Mouse (Mus musculus): ENCODE results near the gene Chrna9. TPM values are rescaled to one million over a fixed set of nuclear protein-coding genes. Genes with fewer than 3 reads are reported as not detected.

The Chrna9 gene
- total and polyA plus RNA-seq, 3 experiments: 0.16 TPM; not detected in 2

DNA sequence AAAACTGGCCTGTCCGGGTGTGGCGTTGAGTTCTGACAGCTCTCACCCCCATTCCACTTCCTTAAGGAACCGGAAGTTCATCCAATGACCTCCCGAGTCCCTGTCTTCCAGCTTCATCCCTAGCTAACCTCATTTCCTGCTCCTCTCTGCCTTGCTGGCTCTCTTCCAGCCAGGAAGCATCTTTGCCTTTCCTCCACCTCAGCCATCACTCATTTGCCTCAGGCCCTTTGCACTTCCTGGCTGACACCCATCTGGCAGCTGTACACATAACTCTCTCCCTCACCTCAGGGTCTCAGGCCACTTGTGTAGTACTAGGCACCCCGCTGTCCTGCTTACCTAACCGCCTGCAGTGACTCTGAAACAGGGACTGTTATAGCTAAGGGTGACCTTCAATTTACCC lies 59.9 kb downstream of the Chrna9 start:
- Histone ChIP-seq H3K9me3 (replicated peaks) (no peaks in the 10 kb centered on the region), H3K4me1 (ENCODE audit: insufficient read depth, low read depth, low read length) (no peaks in the 10 kb centered on the region), H3K4me3 (ENCODE audit: low read depth, low read length) (no peak overlapping the region), H3K36me3 (replicated peaks) (no peaks in the 10 kb centered on the region), H3K27me3 (ENCODE audit: insufficient read depth, low read length) (no peaks in the 10 kb centered on the region)
- TF ChIP-seq GATA1 (IDR thresholded peaks at IDR 0.05; ENCODE audit: borderline replicate concordance, low read length) (no peak), TAL1 (conservative IDR thresholded peaks at IDR 0.05; ENCODE audit: low read depth, low read length) (no peak), GATA2 (IDR thresholded peaks at IDR 0.05; ENCODE audit: borderline replicate concordance, low read depth, low read length) (no peak), CTCF (IDR thresholded peaks at IDR 0.05; ENCODE audit: low read depth, low read length) (no peak), POLR2AphosphoS5 (IDR thresholded peaks at IDR 0.05; ENCODE audit: insufficient replicate concordance, low read depth, low read length) (no peak)
- ATAC-seq (ENCODE audit: extremely low read depth, insufficient number of reproducible peaks, low FRiP score, poor library complexity, severe bottlenecking) (no peak), DNase-seq (ENCODE audit: low spot score) (no peak)

DNA sequence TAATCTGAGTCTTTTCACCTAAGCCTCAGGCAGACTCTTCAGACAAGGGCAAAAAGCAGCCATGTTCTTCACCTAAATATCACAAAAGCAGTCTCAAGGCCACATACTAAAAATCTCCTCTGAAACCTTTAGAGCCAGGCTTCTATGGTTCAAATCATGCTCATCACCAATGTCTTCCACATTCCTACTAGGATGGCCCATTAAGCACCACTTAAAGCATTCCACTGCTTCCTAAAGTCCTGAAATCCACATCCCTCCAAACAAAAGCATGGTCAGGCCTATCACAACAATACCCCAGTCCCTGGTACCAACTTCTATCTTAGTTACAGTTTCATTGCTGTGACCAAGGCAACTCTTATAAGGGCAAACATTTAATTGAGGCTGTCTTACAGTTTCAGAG lies 63.1 kb downstream of the Chrna9 start:
- ATAC-seq (ENCODE audit: extremely low read depth, insufficient number of reproducible peaks, low FRiP score, poor library complexity, severe bottlenecking) (no peak), DNase-seq (ENCODE audit: low spot score) (no peak)
- Histone ChIP-seq H3K4me1 (ENCODE audit: insufficient read depth, low read depth, low read length) (no peaks in the 10 kb centered on the region), H3K4me3 (ENCODE audit: low read depth, low read length) (no peak overlapping the region), H3K36me3 (replicated peaks) (no peaks in the 10 kb centered on the region), H3K9me3 (replicated peaks) (no peaks in the 10 kb centered on the region), H3K27me3 (ENCODE audit: insufficient read depth, low read length) (peaks cover 3% of the 10 kb centered on the region; the same call in 1 of the 2 replicates)
- no peak for TF ChIP-seq POLR2AphosphoS5 (IDR thresholded peaks at IDR 0.05; ENCODE audit: insufficient replicate concordance, low read depth, low read length)
- TF ChIP-seq CTCF (IDR thresholded peaks at IDR 0.05; ENCODE audit: low read depth, low read length): no peak

DNA sequence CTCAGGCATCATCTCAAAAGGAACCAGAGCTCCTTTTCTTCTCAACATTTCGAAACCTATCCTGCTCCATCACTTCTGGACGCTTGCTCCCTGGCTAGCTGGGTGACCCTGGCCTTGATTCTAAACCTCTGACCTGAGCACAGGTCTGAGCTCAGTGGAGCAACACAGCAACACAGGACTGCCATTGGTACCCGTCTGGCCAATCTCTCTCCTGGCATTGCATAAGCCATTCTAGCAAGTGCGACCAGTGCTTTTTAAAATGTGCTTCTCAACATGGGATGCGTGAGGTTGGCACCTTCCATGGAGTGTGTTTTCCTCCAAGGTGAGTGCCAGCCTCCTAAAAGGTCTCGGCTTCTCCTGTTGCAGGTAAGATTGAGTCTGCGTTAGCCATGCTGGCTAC lies 64.4 kb downstream of the Chrna9 start:
- ATAC-seq (ENCODE audit: extremely low read depth, insufficient number of reproducible peaks, low FRiP score, poor library complexity, severe bottlenecking) (no peak), DNase-seq (ENCODE audit: low spot score) (no peak)
- H3K9me3 ChIP-seq (replicated peaks): no peaks in the 10 kb centered on the region
- no peaks in the 10 kb centered on the region for H3K4me1 ChIP-seq (ENCODE audit: insufficient read depth, low read depth, low read length)
- no peak overlapping the region for H3K4me3 ChIP-seq (ENCODE audit: low read depth, low read length)
- H3K27me3 ChIP-seq (ENCODE audit: insufficient read depth, low read length): peaks cover 3% of the 10 kb centered on the region; the same call in 1 of the 2 replicates
- H3K36me3 ChIP-seq (replicated peaks): no peaks in the 10 kb centered on the region
- no peak for TF ChIP-seq CTCF (IDR thresholded peaks at IDR 0.05; ENCODE audit: low read depth, low read length)
- TF ChIP-seq GATA1 (IDR thresholded peaks at IDR 0.05; ENCODE audit: borderline replicate concordance, low read length): no peak
- TF ChIP-seq POLR2AphosphoS5 (IDR thresholded peaks at IDR 0.05; ENCODE audit: insufficient replicate concordance, low read depth, low read length): no peak

DNA sequence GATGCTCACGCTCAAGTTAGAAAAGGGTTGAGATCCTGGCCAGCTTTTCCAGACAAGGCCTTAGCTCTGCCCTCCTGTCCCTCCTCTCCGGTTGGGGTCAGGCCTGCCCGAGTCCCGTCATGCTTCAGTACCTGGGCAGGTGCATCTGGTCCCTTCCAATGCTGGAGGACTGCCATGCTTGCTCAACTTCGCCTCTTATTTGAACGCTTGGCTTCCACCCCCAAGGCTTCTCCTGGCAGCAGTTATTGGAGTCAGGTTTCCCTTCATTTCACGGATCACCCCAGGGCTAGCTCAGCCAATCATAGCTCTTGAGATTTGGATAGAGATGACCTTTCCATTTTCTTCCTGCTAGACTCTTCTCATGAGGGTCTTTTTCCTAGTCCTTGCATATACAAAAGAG lies 65.4 kb downstream of the Chrna9 start:
- no peaks in the 10 kb centered on the region for H3K9me3 ChIP-seq (replicated peaks)
- H3K27me3 ChIP-seq (ENCODE audit: insufficient read depth, low read length): peaks cover 3% of the 10 kb centered on the region; the same call in 1 of the 2 replicates
- TF ChIP-seq POLR2AphosphoS5 (IDR thresholded peaks at IDR 0.05; ENCODE audit: insufficient replicate concordance, low read depth, low read length) (no peak), TAL1 (conservative IDR thresholded peaks at IDR 0.05; ENCODE audit: low read depth, low read length) (no peak), CTCF (IDR thresholded peaks at IDR 0.05; ENCODE audit: low read depth, low read length) (no peak), GATA2 (IDR thresholded peaks at IDR 0.05; ENCODE audit: borderline replicate concordance, low read depth, low read length) (no peak), GATA1 (IDR thresholded peaks at IDR 0.05; ENCODE audit: borderline replicate concordance, low read length) (no peak)
- H3K4me3 ChIP-seq (ENCODE audit: low read depth, low read length): no peak overlapping the region
- DNase-seq (ENCODE audit: low spot score): no peak
- no peaks in the 10 kb centered on the region for H3K36me3 ChIP-seq (replicated peaks)
- no peaks in the 10 kb centered on the region for H3K4me1 ChIP-seq (ENCODE audit: insufficient read depth, low read depth, low read length)
- no peak for ATAC-seq (ENCODE audit: extremely low read depth, insufficient number of reproducible peaks, low FRiP score, poor library complexity, severe bottlenecking)

DNA sequence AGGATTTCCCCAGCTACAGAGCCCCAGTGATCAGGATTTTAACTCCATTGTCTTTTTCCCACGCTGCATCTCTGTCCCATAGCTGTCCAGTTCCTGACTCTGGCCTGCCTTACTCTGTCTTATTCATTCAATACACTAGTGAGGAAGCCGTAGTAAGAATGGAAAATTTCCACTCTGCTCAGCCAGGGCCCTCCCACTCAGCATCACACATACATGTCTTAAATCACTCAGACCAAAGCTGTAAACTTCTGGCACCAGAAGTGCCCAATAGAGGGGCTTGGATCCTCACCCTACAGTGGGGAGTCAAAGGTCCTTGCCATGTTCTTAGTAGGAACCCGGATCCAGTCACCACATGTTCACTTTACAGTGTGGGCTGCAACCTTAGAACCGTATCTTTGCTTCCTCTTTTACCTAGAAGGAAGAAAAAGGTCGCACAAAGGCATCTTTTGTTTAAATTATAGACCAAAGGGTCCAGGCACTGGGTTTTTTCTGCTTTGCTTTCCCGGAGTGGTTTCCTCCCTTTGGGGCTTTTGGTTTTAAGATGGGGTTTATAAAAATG lies 65.9 kb downstream of the Chrna9 start:
- no peak for DNase-seq (ENCODE audit: low spot score)
- ATAC-seq (ENCODE audit: extremely low read depth, insufficient number of reproducible peaks, low FRiP score, poor library complexity, severe bottlenecking): no peak
- H3K4me1 ChIP-seq (ENCODE audit: insufficient read depth, low read depth, low read length): no peaks in the 10 kb centered on the region
- H3K36me3 ChIP-seq (replicated peaks): no peaks in the 10 kb centered on the region
- no peak overlapping the region for H3K4me3 ChIP-seq (ENCODE audit: low read depth, low read length)
- TF ChIP-seq POLR2AphosphoS5 (IDR thresholded peaks at IDR 0.05; ENCODE audit: insufficient replicate concordance, low read depth, low read length) (no peak), CTCF (IDR thresholded peaks at IDR 0.05; ENCODE audit: low read depth, low read length) (no peak), TAL1 (conservative IDR thresholded peaks at IDR 0.05; ENCODE audit: low read depth, low read length) (no peak), GATA2 (IDR thresholded peaks at IDR 0.05; ENCODE audit: borderline replicate concordance, low read depth, low read length) (no peak), GATA1 (IDR thresholded peaks at IDR 0.05; ENCODE audit: borderline replicate concordance, low read length) (no peak)
- H3K9me3 ChIP-seq (replicated peaks): no peaks in the 10 kb centered on the region
- peaks cover 3% of the 10 kb centered on the region; the same call in 1 of the 2 replicates for H3K27me3 ChIP-seq (ENCODE audit: insufficient read depth, low read length)

DNA sequence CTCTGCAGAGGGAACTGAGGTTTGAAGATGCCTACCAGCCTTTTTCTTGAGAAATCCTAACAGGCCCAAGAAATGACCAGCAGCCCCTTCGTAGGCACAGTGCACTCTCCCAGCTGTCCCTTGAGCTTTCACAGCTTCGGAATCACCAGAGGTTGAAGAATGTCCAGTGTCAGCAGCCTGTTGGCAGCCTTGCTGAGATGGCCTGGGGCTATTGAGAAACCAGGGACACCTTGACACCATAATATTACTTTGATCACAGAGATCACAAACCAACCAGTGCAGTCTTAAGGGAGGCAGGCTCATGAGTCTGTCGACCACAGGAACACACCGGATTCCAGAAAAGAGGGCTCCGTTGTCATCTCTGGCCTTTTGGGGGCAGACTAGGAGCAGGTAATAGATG lies 66.5 kb downstream of the Chrna9 start:
- no peak overlapping the region for H3K4me3 ChIP-seq (ENCODE audit: low read depth, low read length)
- H3K4me1 ChIP-seq (ENCODE audit: insufficient read depth, low read depth, low read length): no peaks in the 10 kb centered on the region
- H3K36me3 ChIP-seq (replicated peaks): no peaks in the 10 kb centered on the region
- no peak for TF ChIP-seq GATA1 (IDR thresholded peaks at IDR 0.05; ENCODE audit: borderline replicate concordance, low read length)
- no peaks in the 10 kb centered on the region for H3K9me3 ChIP-seq (replicated peaks)
- DNase-seq (ENCODE audit: low spot score): no peak
- no peak for ATAC-seq (ENCODE audit: extremely low read depth, insufficient number of reproducible peaks, low FRiP score, poor library complexity, severe bottlenecking)
- peaks cover 3% of the 10 kb centered on the region; the same call in 1 of the 2 replicates for H3K27me3 ChIP-seq (ENCODE audit: insufficient read depth, low read length)

Data from G1E (cell line).